Mouse (Mus musculus): ENCODE data around the gene Odf2. TPM values are rescaled to one million over a fixed set of nuclear protein-coding genes. Genes with fewer than 3 reads are reported as not detected.

The Odf2 gene
- polyA plus RNA-seq, 1 experiment: 37.8 TPM

- Histone ChIP-seq H3K36me3 (ENCODE audit: control insufficient read depth, insufficient read depth) (peaks cover 24% of the 10 kb centered on the region), H3ac (ENCODE audit: control insufficient read depth, insufficient read length) (no peak overlapping the region), H3K79me2 (ENCODE audit: control insufficient read depth, insufficient read depth) (no peaks in the 10 kb centered on the region), H3K27me3 (ENCODE audit: control insufficient read depth, insufficient read depth, insufficient read length) (no peaks in the 10 kb centered on the region), H3K4me3 (no peak overlapping the region), H3K4me2 (ENCODE audit: low read depth) (no peak overlapping the region)
- no peak for TF ChIP-seq E2F4 (IDR thresholded peaks at IDR 0.05; ENCODE audit: insufficient read depth)
- TF ChIP-seq POLR2AphosphoS2 (IDR thresholded peaks at IDR 0.05; ENCODE audit: insufficient read length, low read depth): no peak
- no peak for TF ChIP-seq TCF12 (IDR thresholded peaks at IDR 0.05; ENCODE audit: insufficient read depth, poor library complexity, severe bottlenecking)
- no peak for TF ChIP-seq TCF3 (IDR thresholded peaks at IDR 0.05; ENCODE audit: insufficient read length, low read depth)
- no peak for TF ChIP-seq MYOD1 (IDR thresholded peaks at IDR 0.05; ENCODE audit: control insufficient read depth in 1 of 3, insufficient read length in 2 of 3, low read depth in 2 of 3)
- no peak for TF ChIP-seq POLR2A (IDR thresholded peaks at IDR 0.05; ENCODE audit: insufficient read length, low read depth)
- TF ChIP-seq USF1 (IDR thresholded peaks at IDR 0.05; ENCODE audit: low read depth): no peak
- TF ChIP-seq SRF (IDR thresholded peaks at IDR 0.05; ENCODE audit: control insufficient read depth, insufficient read length, low read depth): no peak
- no peak for TF ChIP-seq REST (IDR thresholded peaks at IDR 0.05; ENCODE audit: insufficient read depth, insufficient read length)
- no peak for TF ChIP-seq CEBPB (IDR thresholded peaks at IDR 0.05; ENCODE audit: insufficient read depth, poor library complexity, severe bottlenecking)
- TF ChIP-seq MAX (IDR thresholded peaks at IDR 0.05; ENCODE audit: low read depth): no peak
These were observed 41.5 kb downstream of the Odf2 start for GRCm38 (mm10) chr2:29930506-29930905.

GRCm38 (mm10) chr2:29931194-29931593, 42.2 kb downstream of the Odf2 start:
- Histone ChIP-seq H3ac (ENCODE audit: control insufficient read depth, insufficient read length) (no peak overlapping the region), H3K79me2 (ENCODE audit: control insufficient read depth, insufficient read depth) (peaks cover 7% of the 10 kb centered on the region), H3K4me3 (no peak overlapping the region), H3K36me3 (ENCODE audit: control insufficient read depth, insufficient read depth) (peaks cover 24% of the 10 kb centered on the region), H3K4me2 (ENCODE audit: low read depth) (no peak overlapping the region), H3K27me3 (ENCODE audit: control insufficient read depth, insufficient read depth, insufficient read length) (no peaks in the 10 kb centered on the region)
- TF ChIP-seq POLR2AphosphoS2 (IDR thresholded peaks at IDR 0.05; ENCODE audit: insufficient read length, low read depth) (peak; percentile 27), MYOD1 (IDR thresholded peaks at IDR 0.05; ENCODE audit: control insufficient read depth in 1 of 3, insufficient read length in 2 of 3, low read depth in 2 of 3) (no peak)

- Histone ChIP-seq H3K36me3 (ENCODE audit: control insufficient read depth, insufficient read depth) (no peaks in the 10 kb centered on the region), H3ac (ENCODE audit: control insufficient read depth, insufficient read length) (peak within 1 kb of the TSS; percentile 9)
These were observed 46.0 kb downstream of the Odf2 start, which contains the start of gene Gle1 for GRCm38 (mm10) chr2:29934906-29935599. Gene Gle1 (plus strand): TSS chr2:29935426.

GRCm38 (mm10) chr2:29940073-29940472, 51.1 kb downstream of the Odf2 start:
- no peaks in the 10 kb centered on the region for H3K36me3 ChIP-seq (ENCODE audit: control insufficient read depth, insufficient read depth)
- H3K4me3 ChIP-seq: no peak overlapping the region
- H3K79me2 ChIP-seq (ENCODE audit: control insufficient read depth, insufficient read depth): peaks cover 9% of the 10 kb centered on the region
- TF ChIP-seq TCF12 (IDR thresholded peaks at IDR 0.05; ENCODE audit: insufficient read depth, poor library complexity, severe bottlenecking): no peak
- no peak for TF ChIP-seq MYOD1 (IDR thresholded peaks at IDR 0.05; ENCODE audit: control insufficient read depth in 1 of 3, insufficient read length in 2 of 3, low read depth in 2 of 3)
- TF ChIP-seq MYOG (IDR thresholded peaks at IDR 0.05; ENCODE audit: control insufficient read depth in 1 of 3, insufficient read depth in 1 of 3, insufficient read length in 2 of 3, low read depth in 2 of 3): no peak
- no peak for TF ChIP-seq E2F4 (IDR thresholded peaks at IDR 0.05; ENCODE audit: insufficient read depth)
- TF ChIP-seq CEBPB (IDR thresholded peaks at IDR 0.05; ENCODE audit: insufficient read depth, poor library complexity, severe bottlenecking): no peak
- TF ChIP-seq SRF (IDR thresholded peaks at IDR 0.05; ENCODE audit: control insufficient read depth, insufficient read length, low read depth): no peak
- TF ChIP-seq POLR2A (IDR thresholded peaks at IDR 0.05; ENCODE audit: insufficient read length, low read depth): no peak
- TF ChIP-seq TCF3 (IDR thresholded peaks at IDR 0.05; ENCODE audit: insufficient read length, low read depth): no peak
- no peak for TF ChIP-seq USF1 (IDR thresholded peaks at IDR 0.05; ENCODE audit: low read depth)
- TF ChIP-seq POLR2AphosphoS2 (IDR thresholded peaks at IDR 0.05; ENCODE audit: insufficient read length, low read depth): no peak
- no peak for TF ChIP-seq REST (IDR thresholded peaks at IDR 0.05; ENCODE audit: insufficient read depth, insufficient read length)
- TF ChIP-seq MAX (IDR thresholded peaks at IDR 0.05; ENCODE audit: low read depth): no peak
- H3K4me2 ChIP-seq (ENCODE audit: low read depth): no peak overlapping the region
- no peak overlapping the region for H3ac ChIP-seq (ENCODE audit: control insufficient read depth, insufficient read length)
- no peaks in the 10 kb centered on the region for H3K27me3 ChIP-seq (ENCODE audit: control insufficient read depth, insufficient read depth, insufficient read length)

More at GRCm38 (mm10) chr2:29934906-29935599, 46.0 kb downstream of the Odf2 start, which contains the start of gene Gle1:
- peak in 1 of 3 experiments; percentile 38 for TF ChIP-seq MYOG (IDR thresholded peaks at IDR 0.05; ENCODE audit: control insufficient read depth in 1 of 3, insufficient read depth in 1 of 3, insufficient read length in 2 of 3, low read depth in 2 of 3)
- peak; percentile 68 for TF ChIP-seq MAX (IDR thresholded peaks at IDR 0.05; ENCODE audit: low read depth)
- peak; percentile 92 for TF ChIP-seq SRF (IDR thresholded peaks at IDR 0.05; ENCODE audit: control insufficient read depth, insufficient read length, low read depth)
- TF ChIP-seq MYOD1 (IDR thresholded peaks at IDR 0.05; ENCODE audit: control insufficient read depth in 1 of 3, insufficient read length in 2 of 3, low read depth in 2 of 3): peak in 1 of 3 experiments; percentile 57
- TF ChIP-seq E2F4 (IDR thresholded peaks at IDR 0.05; ENCODE audit: insufficient read depth): peak; percentile 97
- peak; percentile 63 for TF ChIP-seq POLR2AphosphoS2 (IDR thresholded peaks at IDR 0.05; ENCODE audit: insufficient read length, low read depth)
- TF ChIP-seq CEBPB (IDR thresholded peaks at IDR 0.05; ENCODE audit: insufficient read depth, poor library complexity, severe bottlenecking): no peak
- peak; percentile 11 for TF ChIP-seq TCF3 (IDR thresholded peaks at IDR 0.05; ENCODE audit: insufficient read length, low read depth)
- TF ChIP-seq POLR2A (IDR thresholded peaks at IDR 0.05; ENCODE audit: insufficient read length, low read depth): peak; percentile 82
- TF ChIP-seq REST (IDR thresholded peaks at IDR 0.05; ENCODE audit: insufficient read depth, insufficient read length): no peak
- no peak for TF ChIP-seq USF1 (IDR thresholded peaks at IDR 0.05; ENCODE audit: low read depth)
- TF ChIP-seq TCF12 (IDR thresholded peaks at IDR 0.05; ENCODE audit: insufficient read depth, poor library complexity, severe bottlenecking): no peak
- peak within 1 kb of the TSS; percentile 43 for H3K4me3 ChIP-seq
- peaks cover 9% of the 10 kb centered on the region for H3K79me2 ChIP-seq (ENCODE audit: control insufficient read depth, insufficient read depth)
- no peaks in the 10 kb centered on the region for H3K27me3 ChIP-seq (ENCODE audit: control insufficient read depth, insufficient read depth, insufficient read length)
- H3K4me2 ChIP-seq (ENCODE audit: low read depth): peak within 1 kb of the TSS; percentile 98

All from myocyte (in vitro differentiated cells).